Mouse (Mus musculus) embryonic facial prominence, embryonic 13.5 days (tissue): ENCODE measurements at regions not wholly inside any gene's neighbourhood (a gene's known extent, or its start where the extent isn't known, plus 50 kb on each side); places are given as distances from the start of the nearest gene placed in this dataset.
A peak's percentile ranks its signal among the peaks of the same experiment; 100 is the strongest.
"Not testable (repeated sequence)": the region's sequence is repeated elsewhere in the genome, so short reads cannot be mapped to it uniquely, and the experiment has no call there.

Experiments
- ATAC-seq: fragments of 200-750 bp; cut with Nextera tagmentation; 2 replicates; pipeline ENCODE4 v1.8.0; 2017; ENCODE audit warnings: low read depth; ENCODE audit not compliant: insufficient number of reproducible peaks, insufficient read depth, low FRiP score, low TSS enrichment
- H3K27ac ChIP-seq: fragments of 300-500 bp; sonication (generic); 2 replicates; pipeline ENCODE4 v1.5.1; 2015; ENCODE audit warnings: moderate library complexity, mild to moderate bottlenecking, inconsistent platforms
- H3K27me3 ChIP-seq: fragments of 300-500 bp; sonication (generic); 2 replicates; pipeline ENCODE4 v1.6.1; 2015; ENCODE audit warnings: mild to moderate bottlenecking, inconsistent platforms
- H3K36me3 ChIP-seq: fragments of 300-500 bp; sonication (generic); 2 replicates; pipeline ENCODE4 v1.6.1; 2015; ENCODE audit warnings: mild to moderate bottlenecking, inconsistent platforms
- H3K4me1 ChIP-seq: fragments of 300-500 bp; sonication (generic); 2 replicates; pipeline ENCODE4 v1.6.1; 2015; ENCODE audit warnings: inconsistent platforms
- H3K4me2 ChIP-seq: fragments of 300-500 bp; sonication (generic); 2 replicates; pipeline ENCODE4 v1.6.1; 2015; ENCODE audit warnings: moderate library complexity, mild to moderate bottlenecking, inconsistent platforms
- H3K4me3 ChIP-seq: fragments of 300-500 bp; sonication (generic); 2 replicates; pipeline ENCODE4 v1.5.1; 2015; ENCODE audit warnings: mild to moderate bottlenecking, inconsistent platforms
- H3K9ac ChIP-seq: fragments of 300-500 bp; sonication (generic); 2 replicates; pipeline ENCODE4 v1.6.1; 2015; ENCODE audit warnings: mild to moderate bottlenecking, inconsistent platforms
- H3K9me3 ChIP-seq: fragments of 300-500 bp; sonication (generic); 2 replicates; pipeline ENCODE4 v1.6.1; 2016; ENCODE audit warnings: inconsistent platforms
- WGBS: fragments of 180-500 bp; shearing (Covaris S2); methylation state at CpG from one replicate; pipeline ENCODE4 v1.1.7; 2015; ENCODE audit warnings: mixed read lengths; 5-methylcytosine and 5-hydroxymethylcytosine counted together

DNA sequence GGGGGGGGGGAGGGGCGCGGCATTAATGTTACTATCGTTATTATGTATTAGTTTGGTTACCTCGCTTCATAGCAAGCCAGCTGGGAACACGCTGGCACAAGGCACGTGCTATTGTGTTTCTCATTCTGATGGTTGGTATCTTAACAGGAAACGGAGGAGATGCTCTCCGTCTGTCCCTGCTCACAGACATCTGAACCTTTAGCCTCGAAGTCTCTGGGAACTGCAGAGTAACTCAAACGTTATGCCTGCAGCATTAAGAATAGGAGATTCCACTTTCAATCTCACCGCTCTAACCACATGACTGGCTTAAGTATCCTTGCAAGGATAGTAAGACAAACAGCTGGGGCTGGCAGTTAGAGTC is 80.0 kb downstream of the Nfkbiz start:
- H3K27ac ChIP-seq, result no peak overlapping the region
- H3K4me2 ChIP-seq, result no peak overlapping the region
- 0 out of 2 replicates have a peak, but pooled peaks cover 6% of the 10 kb centered on the region for H3K4me1 ChIP-seq
- H3K9ac ChIP-seq, result no peak overlapping the region
- H3K27me3 ChIP-seq, result no peaks in the 10 kb centered on the region
- no peaks in the 10 kb centered on the region for H3K36me3 ChIP-seq
- ATAC-seq, result no peak
- WGBS, result 55% methylated on average over 11 of the region's 11 CpGs
- no peaks in the 10 kb centered on the region for H3K9me3 ChIP-seq
- H3K4me3 ChIP-seq, result no peak overlapping the region

DNA sequence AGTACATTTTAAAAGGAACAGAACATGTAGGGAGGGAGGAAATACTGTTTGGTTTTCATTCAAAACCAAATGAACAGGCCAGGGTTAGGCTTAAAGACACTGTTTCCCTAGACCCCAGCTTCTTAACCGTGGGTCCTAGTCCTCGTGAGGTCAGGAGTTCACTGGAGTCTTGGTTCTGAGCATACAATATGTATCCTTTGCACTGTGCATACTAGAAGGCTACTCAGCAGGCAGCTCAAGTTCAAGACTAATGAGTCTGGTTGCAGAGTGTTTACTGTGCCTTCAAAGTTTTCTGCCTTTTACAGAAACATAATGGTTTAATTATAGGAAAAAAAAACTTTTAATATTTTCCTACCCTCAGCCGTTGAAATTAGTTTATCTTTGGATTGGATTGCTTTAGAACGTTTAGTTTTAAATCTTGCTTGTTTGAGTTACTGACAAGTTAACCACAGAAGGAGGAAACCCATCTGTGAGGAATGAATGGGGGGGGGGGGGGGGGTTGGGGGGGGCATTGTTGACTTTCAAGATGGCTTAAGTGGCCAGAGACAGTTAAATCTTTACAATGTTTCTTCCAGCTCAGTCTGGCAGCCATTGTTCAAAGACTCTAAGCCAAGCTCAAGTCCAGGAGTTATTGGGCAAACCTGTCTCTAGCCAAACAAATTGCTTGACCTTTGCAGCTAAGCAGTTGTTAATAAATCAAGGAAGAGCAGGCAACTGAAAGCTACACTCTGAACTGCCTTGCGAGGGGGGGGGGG is 80.6 kb downstream of the Nfkbiz start:
- Histone ChIP-seq H3K27me3 (no peaks in the 10 kb centered on the region), H3K36me3 (no peaks in the 10 kb centered on the region), H3K9me3 (no peaks in the 10 kb centered on the region), H3K9ac (no peak overlapping the region), H3K4me3 (no peak overlapping the region), H3K27ac (no peak overlapping the region), H3K4me2 (no peak overlapping the region), H3K4me1 (0 out of 2 replicates have a peak, but pooled peaks cover 6% of the 10 kb centered on the region)
- ATAC-seq, result peak; percentile 37; the same call in 1 of the 2 replicates
- 19% methylated on average over 4 of the region's 5 CpGs for WGBS

DNA sequence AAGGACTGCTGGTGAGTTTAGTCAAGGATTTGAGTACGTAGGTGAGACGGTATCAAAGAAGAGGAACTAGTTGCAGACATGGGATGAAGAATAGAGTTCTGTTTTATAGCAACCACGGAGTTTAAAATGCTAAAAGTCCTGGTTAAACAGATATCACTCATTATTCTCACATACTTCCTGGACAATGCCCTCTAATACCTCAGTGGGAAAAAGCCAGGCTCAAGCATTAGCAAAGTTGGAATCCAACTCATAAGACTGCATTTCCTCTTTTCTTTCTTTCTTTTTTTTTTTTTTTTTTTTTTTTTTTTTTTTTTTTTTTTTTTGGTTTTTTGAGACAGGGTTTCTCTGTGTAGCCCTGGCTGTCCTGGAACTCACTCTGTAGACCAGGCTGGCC is 81.3 kb downstream of the Nfkbiz start:
- not testable (repeated sequence) for H3K36me3 ChIP-seq, H3K27me3 ChIP-seq, H3K9me3 ChIP-seq, H3K4me3 ChIP-seq, ATAC-seq, H3K4me1 ChIP-seq, H3K4me2 ChIP-seq, H3K9ac ChIP-seq, H3K27ac ChIP-seq
- WGBS, result 81% methylated on average over 3 of the region's 3 CpGs

DNA sequence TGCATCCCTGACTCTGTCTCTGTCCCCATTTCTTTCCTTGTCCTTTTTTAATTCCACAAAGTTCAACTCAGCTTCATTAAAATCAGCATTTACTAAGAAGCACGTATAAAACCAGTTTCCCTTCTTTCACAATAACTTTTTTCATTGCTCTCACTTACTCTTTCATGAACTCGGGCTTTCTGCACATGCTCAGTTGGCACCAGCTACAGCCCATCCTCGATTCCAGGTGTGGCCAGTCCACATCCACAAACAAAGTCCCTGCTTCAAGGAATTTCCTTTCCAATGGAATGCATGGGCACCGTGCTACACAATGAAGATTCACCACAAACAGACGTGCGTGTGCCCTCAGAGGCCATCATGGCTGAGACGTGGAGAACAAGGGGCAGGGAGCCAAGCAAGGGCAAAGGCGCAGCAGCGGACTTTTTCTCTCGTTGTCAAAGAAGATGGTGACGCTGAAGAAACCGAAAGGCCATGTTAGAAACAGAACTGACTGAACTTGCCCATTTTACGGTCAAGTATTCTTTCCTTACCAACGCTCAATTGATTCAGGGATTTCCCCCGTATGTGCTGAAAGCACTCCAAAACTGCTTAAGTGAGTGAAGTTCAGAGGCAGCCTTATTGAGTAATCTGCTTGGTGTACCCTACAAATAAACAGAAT is 81.8 kb downstream of the Nfkbiz start:
- Histone ChIP-seq H3K27me3 (no peaks in the 10 kb centered on the region), H3K9ac (no peak overlapping the region), H3K4me2 (no peak overlapping the region), H3K27ac (no peak overlapping the region), H3K4me3 (no peak overlapping the region), H3K9me3 (no peaks in the 10 kb centered on the region), H3K4me1 (0 out of 2 replicates have a peak, but pooled peaks cover 6% of the 10 kb centered on the region), H3K36me3 (no peaks in the 10 kb centered on the region)
- WGBS, result 87% methylated on average over 15 of the region's 15 CpGs
- no peak for ATAC-seq

DNA sequence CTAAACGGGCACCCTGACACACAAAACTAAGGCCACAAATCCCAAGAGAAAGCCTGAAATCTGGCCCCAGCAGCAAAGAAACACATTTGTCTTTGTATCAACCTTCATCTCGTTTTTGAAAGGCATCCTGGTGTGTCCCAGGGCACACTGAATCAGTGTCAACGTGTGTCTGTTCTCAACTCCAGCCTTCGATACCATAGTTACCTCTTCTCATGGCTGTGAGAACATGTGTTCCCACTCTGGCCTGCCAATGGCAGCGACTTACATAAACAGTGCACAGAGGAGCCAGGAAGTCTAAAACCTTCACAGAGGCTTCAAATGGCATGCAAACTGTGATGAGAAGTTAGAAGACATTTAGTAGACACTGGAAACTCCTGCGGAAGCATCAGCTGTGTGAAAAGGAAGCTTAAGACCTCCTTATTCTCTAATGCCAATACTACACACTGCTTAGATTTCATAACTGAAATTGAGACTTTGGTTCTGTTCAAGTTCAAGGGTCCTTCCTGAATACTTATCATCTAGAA is 83.3 kb downstream of the Nfkbiz start:
- no peaks in the 10 kb centered on the region for H3K9me3 ChIP-seq
- no peaks in the 10 kb centered on the region for H3K27me3 ChIP-seq
- WGBS, result 70% methylated on average over 6 of the region's 6 CpGs
- H3K27ac ChIP-seq, result no peak overlapping the region
- no peak overlapping the region for H3K4me3 ChIP-seq
- no peak overlapping the region for H3K9ac ChIP-seq
- no peak for ATAC-seq
- H3K4me1 ChIP-seq, result 0 out of 2 replicates have a peak, but pooled peaks cover 6% of the 10 kb centered on the region
- H3K36me3 ChIP-seq, result no peaks in the 10 kb centered on the region
- no peak overlapping the region for H3K4me2 ChIP-seq

DNA sequence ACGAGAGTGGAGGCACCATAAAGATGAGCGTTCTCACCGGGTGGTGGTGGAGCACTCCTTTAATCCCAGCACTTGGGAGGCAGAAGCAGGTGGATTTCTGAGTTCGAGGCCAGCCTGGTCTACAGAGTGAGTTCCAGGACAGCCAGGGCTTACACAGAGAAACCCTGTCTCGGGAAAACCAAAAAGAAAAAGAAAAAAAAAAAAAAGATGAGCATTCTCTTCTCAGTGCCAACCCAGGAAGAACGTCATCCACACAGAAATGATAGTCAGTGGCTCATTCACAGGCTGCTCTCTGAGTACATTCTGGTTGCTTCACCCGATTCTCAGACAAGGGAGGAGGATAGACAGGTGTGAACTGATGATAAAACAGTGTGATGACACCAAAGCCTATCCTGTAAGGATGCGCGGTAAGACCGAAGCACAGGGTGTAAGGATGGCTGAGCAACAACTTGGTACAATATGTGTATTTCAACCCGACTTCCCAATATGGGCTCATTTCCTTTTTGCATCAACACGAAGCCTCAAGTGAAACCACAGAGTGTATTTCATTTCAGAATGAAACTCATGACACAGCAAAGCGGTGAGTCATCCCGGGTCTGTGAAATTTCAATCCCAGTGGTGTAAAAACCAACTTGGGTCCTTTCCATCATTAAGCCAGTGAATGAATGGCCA is 84.5 kb downstream of the Nfkbiz start:
- ATAC-seq, result no peak
- H3K4me1 ChIP-seq, result 0 out of 2 replicates have a peak, but pooled peaks cover 6% of the 10 kb centered on the region
- H3K27me3 ChIP-seq, result no peaks in the 10 kb centered on the region
- H3K9me3 ChIP-seq, result no peaks in the 10 kb centered on the region
- H3K9ac ChIP-seq, result no peak overlapping the region
- no peak overlapping the region for H3K4me3 ChIP-seq
- H3K36me3 ChIP-seq, result no peaks in the 10 kb centered on the region
- no peak overlapping the region for H3K27ac ChIP-seq
- no peak overlapping the region for H3K4me2 ChIP-seq
- WGBS, result 86% methylated on average over 14 of the region's 14 CpGs

DNA sequence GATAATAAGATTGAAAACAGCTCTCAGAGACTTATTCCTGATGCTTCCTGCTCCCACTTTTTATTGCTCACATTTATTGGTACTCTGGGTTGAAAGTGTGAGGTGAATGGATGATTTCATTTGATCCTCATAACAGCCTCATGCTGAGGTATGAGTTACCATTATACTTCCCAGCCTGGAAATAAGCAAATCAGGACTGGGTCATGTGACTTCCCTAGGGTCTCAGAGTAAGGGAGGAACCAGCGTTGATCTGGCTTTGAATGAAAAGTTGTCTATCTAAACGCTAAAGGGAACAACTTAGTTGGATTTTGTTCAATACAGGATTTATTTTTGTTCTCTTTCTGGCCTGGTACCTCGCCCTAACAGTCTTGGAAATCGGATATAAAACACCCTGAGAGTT is 85.3 kb downstream of the Nfkbiz start:
- Histone ChIP-seq H3K4me3 (no peak overlapping the region), H3K27me3 (no peaks in the 10 kb centered on the region), H3K9me3 (no peaks in the 10 kb centered on the region), H3K27ac (no peak overlapping the region), H3K4me2 (no peak overlapping the region), H3K4me1 (0 out of 2 replicates have a peak, but pooled peaks cover 7% of the 10 kb centered on the region), H3K36me3 (no peaks in the 10 kb centered on the region), H3K9ac (no peak overlapping the region)
- no peak for ATAC-seq
- 80% methylated on average over 4 of the region's 4 CpGs for WGBS

DNA sequence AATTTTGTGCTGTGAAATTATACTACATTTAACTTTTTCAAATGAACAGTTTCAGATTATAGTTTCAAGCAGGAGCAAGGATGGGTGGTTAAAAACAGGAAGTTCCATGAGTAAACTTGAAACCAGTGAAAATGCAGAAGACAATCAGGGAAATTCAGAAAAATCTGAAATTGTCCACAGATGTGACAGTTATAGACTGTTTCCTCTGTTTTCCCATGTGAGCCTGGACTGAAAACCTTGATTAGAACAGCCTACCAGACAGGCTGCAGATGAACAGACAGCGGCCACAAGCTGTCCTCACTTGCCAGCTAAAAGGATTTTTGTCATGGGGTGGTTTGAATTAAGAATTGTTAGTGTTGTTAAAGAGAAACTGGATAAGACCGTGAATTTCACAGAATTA is 91.4 kb downstream of the Nfkbiz start:
- 24% methylated on average over 2 of the region's 2 CpGs for WGBS
- Histone ChIP-seq H3K27ac (peak overlapping the region; percentile 74), H3K9me3 (no peaks in the 10 kb centered on the region)

DNA sequence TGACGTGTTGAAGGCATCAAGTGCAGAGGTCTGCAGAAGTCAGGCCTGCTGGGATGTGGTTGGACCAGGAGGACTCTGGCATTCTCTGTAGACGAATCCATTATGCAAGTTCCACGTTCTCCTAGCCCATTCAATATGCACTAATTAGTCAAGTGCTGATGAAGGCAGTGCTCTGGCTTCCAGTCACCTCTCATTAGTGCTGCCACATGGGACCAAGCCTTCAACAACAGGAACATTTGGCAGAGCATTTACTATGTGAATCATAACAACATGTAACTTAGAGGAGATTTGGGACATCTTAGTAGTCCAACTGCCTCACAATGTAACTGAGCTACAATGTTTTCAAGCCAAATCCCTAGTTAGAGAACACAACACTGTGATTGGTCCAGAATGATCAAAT is 92.5 kb downstream of the Nfkbiz start:
- Histone ChIP-seq H3K27me3 (no peaks in the 10 kb centered on the region), H3K4me1 (0 out of 2 replicates have a peak, but pooled peaks cover 10% of the 10 kb centered on the region), H3K4me2 (no peak overlapping the region), H3K4me3 (no peak overlapping the region), H3K27ac (0 out of 2 replicates have a peak overlapping the region, but pooled peaks have one; percentile 22), H3K9me3 (no peaks in the 10 kb centered on the region), H3K36me3 (no peaks in the 10 kb centered on the region), H3K9ac (no peak overlapping the region)
- 68% methylated on average over 3 of the region's 3 CpGs for WGBS
- ATAC-seq, result no peak

More for the DNA sequence above, 91.4 kb downstream of the Nfkbiz start:
- Histone ChIP-seq H3K9ac (no peak overlapping the region), H3K4me1 (0 out of 2 replicates have a peak, but pooled peaks cover 10% of the 10 kb centered on the region), H3K4me3 (no peak overlapping the region), H3K27me3 (no peaks in the 10 kb centered on the region), H3K36me3 (no peaks in the 10 kb centered on the region), H3K4me2 (peak overlapping the region; percentile 3; the same call in 1 of the 2 replicates)
- ATAC-seq, result peak; percentile 75; the same call in 1 of the 2 replicates

DNA sequence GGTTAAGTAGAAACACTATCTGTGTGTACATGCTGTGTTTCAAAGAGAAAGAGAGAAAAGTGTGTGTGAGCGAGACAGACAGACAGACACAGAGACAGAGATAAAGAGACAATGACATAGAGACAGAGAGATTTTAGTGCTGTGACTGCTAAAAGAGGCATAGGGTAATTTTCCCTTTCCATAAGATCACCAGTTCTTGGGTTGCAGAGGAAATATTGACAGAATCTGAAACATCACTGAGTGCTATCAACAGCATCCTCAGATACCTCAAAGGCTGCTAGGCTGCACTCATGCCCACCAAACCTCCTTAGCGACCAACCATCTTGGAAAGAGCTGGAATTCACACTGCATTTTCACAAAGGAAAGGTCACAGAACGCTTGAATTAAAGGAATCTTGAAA is 93.6 kb downstream of the Nfkbiz start:
- ATAC-seq, result no peak
- Histone ChIP-seq H3K36me3 (no peaks in the 10 kb centered on the region), H3K4me1 (0 out of 2 replicates have a peak, but pooled peaks cover 10% of the 10 kb centered on the region), H3K4me2 (no peak overlapping the region), H3K9ac (no peak overlapping the region), H3K9me3 (no peaks in the 10 kb centered on the region), H3K27ac (no peak overlapping the region), H3K27me3 (no peaks in the 10 kb centered on the region), H3K4me3 (no peak overlapping the region)
- 82% methylated on average over 3 of the region's 3 CpGs for WGBS

DNA sequence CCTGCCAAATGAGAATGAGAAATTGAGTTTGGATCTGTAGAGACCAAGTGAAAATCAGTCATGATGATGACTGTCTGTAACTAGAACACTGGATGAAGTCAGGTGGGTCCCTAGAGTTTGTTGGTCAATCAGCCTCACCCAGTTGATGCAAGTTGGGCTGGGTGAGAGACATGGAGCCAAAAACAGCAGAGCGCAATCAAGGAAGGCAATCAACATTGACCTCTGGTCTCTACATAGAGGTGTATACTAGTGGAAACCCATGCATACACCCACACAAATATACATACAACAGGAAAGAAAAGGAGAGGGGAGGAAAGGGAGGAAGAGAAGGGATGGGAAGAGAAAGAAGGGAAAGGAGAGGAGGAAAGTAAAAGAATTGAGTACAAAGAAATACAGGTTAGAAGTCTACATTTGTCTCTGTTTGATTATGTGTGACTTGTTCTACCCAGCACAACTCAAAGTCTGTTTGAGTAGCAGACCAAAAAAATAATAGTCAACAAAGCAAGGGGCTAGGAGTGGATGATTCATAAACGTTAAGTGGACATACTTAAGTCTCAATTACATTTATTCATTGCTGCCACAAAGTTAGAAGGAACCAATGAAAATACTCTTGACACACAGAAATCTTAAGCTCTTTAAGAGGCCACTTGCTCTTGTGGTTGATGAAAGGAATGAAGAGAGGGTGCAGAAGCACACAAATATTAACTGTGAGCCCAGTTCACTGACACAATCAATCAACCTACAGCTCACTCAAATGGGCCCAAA is 97.4 kb downstream of the Nfkbiz start:
- H3K36me3 ChIP-seq, result no peaks in the 10 kb centered on the region
- H3K4me2 ChIP-seq, result no peak overlapping the region
- ATAC-seq, result no peak
- H3K9ac ChIP-seq, result no peak overlapping the region
- WGBS, result 87% methylated on average over 2 of the region's 2 CpGs
- no peaks in the 10 kb centered on the region for H3K4me1 ChIP-seq
- no peaks in the 10 kb centered on the region for H3K27me3 ChIP-seq
- H3K4me3 ChIP-seq, result no peak overlapping the region
- no peak overlapping the region for H3K27ac ChIP-seq
- H3K9me3 ChIP-seq, result no peaks in the 10 kb centered on the region
